Mouse (Mus musculus) heart, embryonic 14.5 days (tissue): ENCODE results near the gene Pole3. TPM values are rescaled to one million over a fixed set of nuclear protein-coding genes. Genes with fewer than 3 reads are reported as not detected.

ENCODE experiments used
- ATAC-seq: fragments of 200-750 bp; cut with Nextera tagmentation; 2 replicates; pipeline ENCODE4 v1.8.0; 2017; ENCODE audit warnings: low read depth, moderate TSS enrichment; ENCODE audit not compliant: insufficient number of reproducible peaks, insufficient read depth, low FRiP score
- H3K27ac ChIP-seq, 2 experiments: fragments of 200-500 bp in 1 of 2; fragments of 300-500 bp in 1 of 2; sonication (generic) in 1 of 2; replicated peaks in 1 of 2; 2 replicates each; pipeline ENCODE4 v1.5.1; 2012 to 2014; ENCODE audit warnings: low read depth in 2 of 2, low read length in 2 of 2, control low read depth in 1 of 2, mild to moderate bottlenecking in 1 of 2, mixed read lengths in 1 of 2; ENCODE audit not compliant: control insufficient read depth in 1 of 2, insufficient read depth in 1 of 2
- H3K27me3 ChIP-seq: fragments of 300-500 bp; sonication (generic); 2 replicates; pipeline ENCODE4 v1.6.1; 2014; ENCODE audit warnings: mild to moderate bottlenecking, low read length, control low read depth; ENCODE audit not compliant: control insufficient read depth, insufficient read depth
- H3K36me3 ChIP-seq: fragments of 300-500 bp; sonication (generic); 2 replicates; pipeline ENCODE4 v1.6.1; 2014; ENCODE audit warnings: mild to moderate bottlenecking, control low read depth, low read length, mixed read lengths; ENCODE audit not compliant: control insufficient read depth, insufficient read depth
- H3K4me1 ChIP-seq, 2 experiments: fragments of 200-500 bp in 1 of 2; fragments of 300-500 bp in 1 of 2; sonication (generic) in 1 of 2; 2 replicates each; pipeline ENCODE4 v1.6.1; 2012 to 2014; ENCODE audit warnings: low read length in 2 of 2, control low read depth in 1 of 2, mixed read lengths in 1 of 2; ENCODE audit not compliant: control insufficient read depth in 2 of 2, insufficient read depth in 2 of 2
- H3K4me2 ChIP-seq: fragments of 300-500 bp; sonication (generic); 2 replicates; pipeline ENCODE4 v1.6.1; 2014; ENCODE audit warnings: mild to moderate bottlenecking, low read length
- H3K4me3 ChIP-seq, 2 experiments: fragments of 200-500 bp in 1 of 2; fragments of 300-500 bp in 1 of 2; sonication (generic) in 1 of 2; 2 replicates each; pipeline ENCODE4 v1.5.1; 2012 to 2014; ENCODE audit warnings: low read length in 2 of 2, mild to moderate bottlenecking in 2 of 2, control low read depth in 1 of 2, low read depth in 1 of 2, moderate library complexity in 1 of 2; ENCODE audit not compliant: control insufficient read depth in 1 of 2, insufficient read depth in 1 of 2
- H3K9ac ChIP-seq: fragments of 300-500 bp; sonication (generic); 2 replicates; pipeline ENCODE4 v1.6.1; 2014; ENCODE audit warnings: mild to moderate bottlenecking, low read length
- H3K9me3 ChIP-seq: fragments of 300-500 bp; sonication (generic); 2 replicates; pipeline ENCODE4 v1.6.1; 2016; ENCODE audit warnings: low read length, control low read depth; ENCODE audit not compliant: control insufficient read depth
- WGBS: fragments of 180-500 bp; shearing (Covaris S2); extraction: QIAGEN DNeasy Blood & Tissue Kit; methylation state at CpG from one replicate; pipeline ENCODE4 v1.1.7; 2014; 5-methylcytosine and 5-hydroxymethylcytosine counted together
- polyA plus RNA-seq: library from polyadenylated mRNA; unstranded; fragments of >200 nt; fragmentation: Nextera tagmentation; extraction: Ambion mirVana; gene quantifications from 2 replicates; pipeline ENCODE4 v1.2.1, GENCODE M21; 2014

Pole3 gene
- polyA plus RNA-seq, 1 experiment from 2014 or later = 50.7 TPM

GRCm38 (mm10) chr4:62561630-62562001 lies 36.7 kb upstream of the Pole3 start:
- H3K27me3 ChIP-seq = peaks cover 69% of the 10 kb centered on the region

GRCm38 (mm10) chr4:62560963-62561629 lies 36.2 kb upstream of the Pole3 start:
- Histone ChIP-seq H3K36me3 (no peaks in the 10 kb centered on the region), H3K27me3 (peaks cover 64% of the 10 kb centered on the region), H3K27ac (no peak overlapping the region), H3K4me2 (no peak overlapping the region), H3K4me1 (peaks cover 11 to 17% of the 10 kb centered on the region in 2 experiments), H3K9ac (no peak overlapping the region), H3K9me3 (no peaks in the 10 kb centered on the region), H3K4me3 (no peak overlapping the region)
- no peak for ATAC-seq
- whole genome bisulfite sequencing = 24% methylated on average over 4 of the region's 4 CpGs

More at GRCm38 (mm10) chr4:62561630-62562001, 36.7 kb upstream of the Pole3 start:
- WGBS = 50% methylated on average over 3 of the region's 3 CpGs
- no peak for ATAC-seq
- Histone ChIP-seq H3K9ac (no peak overlapping the region), H3K27ac (no peak overlapping the region), H3K4me1 (peaks cover 16 to 22% of the 10 kb centered on the region in 2 experiments), H3K9me3 (no peaks in the 10 kb centered on the region), H3K4me3 (no peak overlapping the region), H3K4me2 (no peak overlapping the region), H3K36me3 (no peaks in the 10 kb centered on the region)

GRCm38 (mm10) chr4:62559797-62560329 lies 35.0 kb upstream of the Pole3 start, which contains the start of gene Rgs3:
Gene Rgs3 (plus strand): TSS chr4:62559847.
- H3K9ac ChIP-seq = no peak within 1 kb of the TSS
- peaks cover 8 to 13% of the 10 kb centered on the region in 2 experiments for H3K4me1 ChIP-seq
- H3K4me3 ChIP-seq = no peak within 1 kb of the TSS
- H3K36me3 ChIP-seq = no peaks in the 10 kb centered on the region
- H3K4me2 ChIP-seq = no peak within 1 kb of the TSS
- 57% methylated on average over 6 of the region's 6 CpGs for WGBS
- H3K27me3 ChIP-seq = peaks cover 51% of the 10 kb centered on the region
- no peak for ATAC-seq
- no peaks in the 10 kb centered on the region for H3K9me3 ChIP-seq
- H3K27ac ChIP-seq = no peak within 1 kb of the TSS

GRCm38 (mm10) chr4:62557436-62557835 lies 32.6 kb upstream of the Pole3 start:
- H3K4me1 ChIP-seq = peaks cover 8 to 13% of the 10 kb centered on the region in 2 experiments
- WGBS = 39% methylated on average over 3 of the region's 3 CpGs
- H3K4me2 ChIP-seq = peak overlapping the region; percentile 32
- H3K27me3 ChIP-seq = peaks cover 27% of the 10 kb centered on the region
- no peak overlapping the region for H3K4me3 ChIP-seq
- H3K9me3 ChIP-seq = no peaks in the 10 kb centered on the region
- H3K27ac ChIP-seq = peak overlapping the region in 1 of 2 experiments; percentile 59; a peak in 3 of 4 replicates
- ATAC-seq = 0 out of 2 replicates have a peak, but pooled peaks have one; percentile 40
- H3K36me3 ChIP-seq = no peaks in the 10 kb centered on the region
- H3K9ac ChIP-seq = no peak overlapping the region

DNA sequence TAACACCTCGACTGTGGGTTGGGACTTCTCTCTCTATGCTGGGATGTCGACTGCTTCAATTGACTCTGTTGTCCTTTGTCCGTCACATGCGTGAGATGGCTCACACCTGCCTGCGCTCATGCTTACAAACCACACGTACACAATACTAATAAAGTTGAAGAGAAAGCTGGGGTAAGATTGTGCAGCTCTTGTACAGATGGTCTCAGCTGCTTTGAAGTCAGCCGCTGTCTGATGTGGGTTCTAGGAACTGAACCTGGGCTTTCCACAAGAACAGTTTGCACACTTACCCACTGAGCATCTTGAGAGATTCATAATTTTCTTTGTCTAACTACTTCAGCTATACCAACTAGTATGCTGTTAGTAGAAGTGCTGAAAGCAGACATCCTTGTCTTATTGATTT lies 27.1 kb upstream of the Pole3 start:
- no peaks in the 10 kb centered on the region for H3K9me3 ChIP-seq
- H3K27ac ChIP-seq = no peak overlapping the region
- no peak overlapping the region for H3K4me2 ChIP-seq
- no peak overlapping the region for H3K4me3 ChIP-seq
- H3K9ac ChIP-seq = no peak overlapping the region
- no peak for ATAC-seq
- no peaks in the 10 kb centered on the region for H3K4me1 ChIP-seq
- H3K27me3 ChIP-seq = no peaks in the 10 kb centered on the region
- no peaks in the 10 kb centered on the region for H3K36me3 ChIP-seq
- 77% methylated on average over 7 of the region's 7 CpGs for WGBS

DNA sequence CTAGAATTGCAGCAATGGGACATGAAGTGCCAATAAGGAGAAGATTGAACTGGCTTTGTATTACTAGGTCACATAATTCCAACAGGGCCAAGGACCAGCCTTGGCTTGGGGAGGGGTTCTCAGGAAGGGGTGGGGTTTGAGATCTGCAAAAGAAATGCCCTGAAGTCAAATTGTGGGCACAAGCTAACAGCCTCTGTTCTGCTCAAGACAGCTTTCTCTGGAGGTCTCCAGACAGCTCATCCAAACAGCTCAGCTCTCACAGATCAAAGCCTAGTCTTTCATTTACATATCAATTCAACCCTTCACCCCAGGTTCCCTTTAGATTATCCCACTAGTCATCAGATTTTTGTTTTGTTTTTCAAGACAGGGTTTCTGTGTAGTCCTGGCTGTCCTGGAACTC lies 19.9 kb upstream of the Pole3 start:
- no peaks in the 10 kb centered on the region for H3K27me3 ChIP-seq
- ATAC-seq = no peak

DNA sequence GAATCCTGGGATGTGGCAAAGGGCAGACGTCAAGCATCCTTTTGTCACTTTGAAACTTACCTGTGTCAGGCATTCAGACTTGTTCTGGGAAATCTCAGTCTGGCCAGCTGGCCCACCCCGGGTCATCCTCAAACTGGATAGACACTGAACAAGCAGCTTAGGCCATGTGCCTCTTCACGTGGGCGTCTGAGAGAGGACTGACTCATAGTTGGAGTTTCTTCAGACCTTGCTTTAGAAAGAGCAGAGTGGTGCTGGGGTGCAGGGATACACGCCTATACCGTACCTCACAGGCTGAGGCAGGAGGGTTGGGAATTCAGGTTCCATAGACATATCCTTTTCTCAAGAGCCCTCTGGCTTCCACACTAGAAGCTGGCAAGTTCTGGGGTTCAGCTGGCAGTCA lies 18.9 kb upstream of the Pole3 start:
- H3K9ac ChIP-seq = no peak overlapping the region
- no peak overlapping the region for H3K4me3 ChIP-seq
- no peak overlapping the region for H3K4me2 ChIP-seq
- H3K27me3 ChIP-seq = no peaks in the 10 kb centered on the region
- no peak for ATAC-seq
- H3K4me1 ChIP-seq = no peaks in the 10 kb centered on the region
- H3K36me3 ChIP-seq = no peaks in the 10 kb centered on the region
- no peak overlapping the region for H3K27ac ChIP-seq
- WGBS = 77% methylated on average over 6 of the region's 6 CpGs
- no peaks in the 10 kb centered on the region for H3K9me3 ChIP-seq

More for the DNA sequence above, 19.9 kb upstream of the Pole3 start:
- no peak overlapping the region for H3K4me3 ChIP-seq
- H3K36me3 ChIP-seq = no peaks in the 10 kb centered on the region
- no peak overlapping the region for H3K27ac ChIP-seq
- no peaks in the 10 kb centered on the region for H3K4me1 ChIP-seq
- H3K4me2 ChIP-seq = no peak overlapping the region
- no peak overlapping the region for H3K9ac ChIP-seq
- no peaks in the 10 kb centered on the region for H3K9me3 ChIP-seq

DNA sequence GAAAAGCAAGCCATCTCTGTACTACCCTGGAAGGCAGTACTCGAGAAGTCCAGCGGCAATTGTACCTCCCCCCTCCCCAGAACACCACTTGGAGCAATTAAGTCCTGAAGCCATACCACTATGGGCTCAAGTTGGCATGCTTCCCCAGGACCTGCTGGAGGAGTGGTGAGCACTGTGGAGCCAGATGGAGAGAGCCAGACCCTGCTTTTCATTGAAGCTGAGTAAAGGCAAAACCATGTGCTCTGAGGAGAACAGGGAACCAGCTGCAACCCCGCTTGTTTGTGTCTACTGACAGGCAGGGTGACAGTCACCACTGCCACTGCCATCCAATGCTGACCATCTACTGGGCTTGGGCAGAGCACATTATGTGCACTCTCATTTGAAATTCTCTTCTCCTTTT lies 16.9 kb upstream of the Pole3 start:
- H3K4me2 ChIP-seq = no peak overlapping the region
- no peak overlapping the region for H3K9ac ChIP-seq
- H3K27me3 ChIP-seq = no peaks in the 10 kb centered on the region
- H3K4me1 ChIP-seq = no peaks in the 10 kb centered on the region
- H3K27ac ChIP-seq = no peak overlapping the region
- no peak for ATAC-seq
- H3K4me3 ChIP-seq = no peak overlapping the region
- no peaks in the 10 kb centered on the region for H3K9me3 ChIP-seq
- H3K36me3 ChIP-seq = no peaks in the 10 kb centered on the region
- WGBS = 70% methylated on average over 3 of the region's 3 CpGs
